ENCODE assay signal across 24 mouse cellular contexts in the genomic region with DNA sequence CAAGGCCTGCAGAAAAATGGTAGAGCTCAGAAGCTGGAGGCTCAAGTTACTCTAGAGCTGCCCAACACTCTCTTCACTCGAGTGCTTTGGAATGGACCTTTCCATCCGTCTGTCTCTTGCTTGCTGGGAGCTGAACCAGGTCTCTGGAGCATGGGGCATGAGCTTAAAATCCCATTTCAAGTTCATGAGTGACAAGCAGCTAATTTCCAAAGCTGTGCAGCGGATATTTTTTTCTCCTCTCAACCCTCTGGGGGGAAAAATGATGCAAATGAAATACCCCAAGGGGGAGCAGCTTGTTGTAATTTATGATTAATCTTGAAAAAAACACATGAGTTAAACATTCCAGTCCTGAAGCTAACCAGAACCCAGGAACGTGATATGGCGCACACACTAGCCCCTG.
DNase-seq lines count a peak whose midpoint lies in the region; ATAC-seq lines count a peak whose summit lies in the region.
"Had no signal": no experiment of that assay in that cellular context is flagged by ENCODE, and none has a peak within 500 bp of the region (broad histone marks: within the 10 kb centered on the region; RNA-seq: fewer than 3 reads in every experiment).

No protein-coding gene starts in this region.

- no peak overlapping the region for H3K4me3 ChIP-seq in midbrain, embryonic 14.5 days (replicated peaks; ENCODE audit: low read depth, low read length)
- no peak overlapping the region for H3K4me3 ChIP-seq in midbrain, embryonic 15.5 days
- H3K4me3 ChIP-seq in embryonic facial prominence, embryonic 10.5 days, result no peak overlapping the region
- H3K4me3 ChIP-seq in embryonic facial prominence, embryonic 14.5 days (ENCODE audit: low read depth, low read length), result no peak overlapping the region
- H3K4me3 ChIP-seq: embryonic facial prominence, embryonic 15.5 days; erythroblast, embryonic 14.5 days; forebrain, embryonic 10.5 days; forebrain, embryonic 12.5 days had no signal

- no peaks in the 10 kb centered on the region for H3K36me3 ChIP-seq in midbrain, embryonic 14.5 days (ENCODE audit: control insufficient read depth, insufficient read depth, low read length)
- no peaks in the 10 kb centered on the region for H3K36me3 ChIP-seq in midbrain, embryonic 15.5 days (replicated peaks)
- H3K36me3 ChIP-seq in embryonic facial prominence, embryonic 10.5 days (replicated peaks), result no peaks in the 10 kb centered on the region
- H3K36me3 ChIP-seq in embryonic facial prominence, embryonic 14.5 days (ENCODE audit: control insufficient read depth, insufficient read depth, low read length), result no peaks in the 10 kb centered on the region
- H3K36me3 ChIP-seq: embryonic facial prominence, embryonic 15.5 days; forebrain, embryonic 10.5 days; forebrain, embryonic 12.5 days; G1E had no signal

- H3K9ac ChIP-seq in midbrain, embryonic 14.5 days (replicated peaks; ENCODE audit: low read length), result no peak overlapping the region
- H3K9ac ChIP-seq in midbrain, embryonic 15.5 days, result no peak overlapping the region
- H3K9ac ChIP-seq in embryonic facial prominence, embryonic 14.5 days (ENCODE audit: low read depth, low read length), result no peak overlapping the region
- H3K9ac ChIP-seq: embryonic facial prominence, embryonic 15.5 days; forebrain, embryonic 12.5 days had no signal

- H3K4me1 ChIP-seq in midbrain, embryonic 14.5 days (ENCODE audit: control insufficient read depth, insufficient read depth, low read length), result no peaks in the 10 kb centered on the region
- peaks cover 11% of the 10 kb centered on the region for H3K4me1 ChIP-seq in midbrain, embryonic 15.5 days
- H3K4me1 ChIP-seq in embryonic facial prominence, embryonic 10.5 days, result peaks cover 24% of the 10 kb centered on the region
- 0 out of 2 replicates have a peak, but pooled peaks cover 2% of the 10 kb centered on the region for H3K4me1 ChIP-seq in embryonic facial prominence, embryonic 14.5 days (ENCODE audit: control insufficient read depth, insufficient read depth, low read length)
- H3K4me1 ChIP-seq: embryonic facial prominence, embryonic 15.5 days had no signal

- 61% methylated on average over 5 of the region's 5 CpGs for WGBS in midbrain, embryonic 14.5 days
- WGBS in midbrain, embryonic 15.5 days, result 59% methylated on average over 5 of the region's 5 CpGs
- 80% methylated on average over 5 of the region's 5 CpGs for WGBS in embryonic facial prominence, embryonic 10.5 days
- WGBS in embryonic facial prominence, embryonic 14.5 days, result 42% methylated on average over 5 of the region's 5 CpGs

- no peaks in the 10 kb centered on the region for H3K27me3 ChIP-seq in midbrain, embryonic 14.5 days (ENCODE audit: control insufficient read depth, insufficient read depth, low read length)
- H3K27me3 ChIP-seq in midbrain, embryonic 15.5 days (replicated peaks), result no peaks in the 10 kb centered on the region
- peaks cover 26% of the 10 kb centered on the region for H3K27me3 ChIP-seq in embryonic facial prominence, embryonic 10.5 days (replicated peaks; ENCODE audit: low read depth, poor library complexity, severe bottlenecking)
- H3K27me3 ChIP-seq in embryonic facial prominence, embryonic 14.5 days (replicated peaks; ENCODE audit: control insufficient read depth, insufficient read depth, low read length), result no peaks in the 10 kb centered on the region
- H3K27me3 ChIP-seq: embryonic facial prominence, embryonic 15.5 days had no signal

- H3K4me2 ChIP-seq in midbrain, embryonic 14.5 days (ENCODE audit: low read length), result no peak overlapping the region
- H3K4me2 ChIP-seq in midbrain, embryonic 15.5 days, result no peak overlapping the region
- no peak overlapping the region for H3K4me2 ChIP-seq in embryonic facial prominence, embryonic 14.5 days (ENCODE audit: low read depth, low read length)
- H3K4me2 ChIP-seq: embryonic facial prominence, embryonic 15.5 days; forebrain, embryonic 12.5 days had no signal

- DNase-seq in adrenal gland, postnatal 10 days, result peak; percentile 10
- no peak for DNase-seq in adrenal gland, adult 18-20 months (ENCODE audit: low spot score in 2 of 2)
- peak; percentile 22 for DNase-seq in midbrain, embryonic 14.5 days
- DNase-seq in embryonic facial prominence, embryonic 10.5 days (ENCODE audit: low spot score), result peak; percentile 7
- DNase-seq in embryonic facial prominence, embryonic 14.5 days (ENCODE audit: low spot score), result peak; percentile 50
- no peak for DNase-seq in lung, postnatal 25 days (ENCODE audit: low spot score)
- DNase-seq in retina, embryonic 14.5 days (ENCODE audit: low spot score), result no peak
- DNase-seq: adrenal gland, adult 8-10 months; adrenal gland, postnatal 36 days; B cell, adult 2 months; cerebellum, adult 11-12 months; cerebellum, adult 2 months; cerebellum, adult 9-10 months; cerebellum, postnatal 10 days; cerebellum, postnatal 25 days had no signal

- no peak overlapping the region for H3K27ac ChIP-seq in midbrain, embryonic 14.5 days (replicated peaks; ENCODE audit: low read depth, low read length)
- H3K27ac ChIP-seq in midbrain, embryonic 15.5 days, result no peak overlapping the region
- no peak overlapping the region for H3K27ac ChIP-seq in embryonic facial prominence, embryonic 10.5 days (replicated peaks)
- H3K27ac ChIP-seq in embryonic facial prominence, embryonic 14.5 days (replicated peaks; ENCODE audit: low read depth, low read length), result no peak overlapping the region
- H3K27ac ChIP-seq: embryonic facial prominence, embryonic 15.5 days; forebrain, embryonic 10.5 days; forebrain, embryonic 12.5 days had no signal

- H3K9me3 ChIP-seq in midbrain, embryonic 14.5 days (ENCODE audit: control insufficient read depth, low read length), result no peaks in the 10 kb centered on the region
- H3K9me3 ChIP-seq in midbrain, embryonic 15.5 days, result no peaks in the 10 kb centered on the region
- peaks cover 12% of the 10 kb centered on the region; the same call in 1 of the 2 replicates for H3K9me3 ChIP-seq in embryonic facial prominence, embryonic 10.5 days
- H3K9me3 ChIP-seq in embryonic facial prominence, embryonic 14.5 days (ENCODE audit: control insufficient read depth, low read length), result peaks cover 15% of the 10 kb centered on the region

- ATAC-seq in midbrain, embryonic 14.5 days (ENCODE audit: low FRiP score, low TSS enrichment), result no peak
- ATAC-seq in midbrain, embryonic 15.5 days (replicated peaks), result no peak
- no peak for ATAC-seq in embryonic facial prominence, embryonic 14.5 days (ENCODE audit: low read depth)
- ATAC-seq: CD4-positive, CD25-positive, alpha-beta regulatory T cell, adult 4 months; forebrain, embryonic 14.5 days; forebrain, embryonic 16.5 days had no signal

Comparison
In these comparisons a context has a peak if more than half of its experiments do, and no peak if none do; other contexts are left out.
1. DNase-seq: peak in adrenal gland, postnatal 10 days (single experiment), midbrain, embryonic 14.5 days (single experiment), embryonic facial prominence, embryonic 10.5 days (single experiment) and embryonic facial prominence, embryonic 14.5 days (single experiment); none in adrenal gland, adult 18-20 months (0 of 2), lung, postnatal 25 days (single experiment) and retina, embryonic 14.5 days (single experiment).